Mouse (Mus musculus) liver, embryonic 11.5 days (tissue): ENCODE measurements around the gene Gm732. TPM values are rescaled to one million over a fixed set of nuclear protein-coding genes. Genes with fewer than 3 reads are reported as not detected.

ENCODE experiments used
- ATAC-seq: fragments of 200-750 bp; cut with Nextera tagmentation; replicated peaks from 2 replicates; pipeline ENCODE4 v1.8.0; 2017; ENCODE audit warnings: moderate number of reproducible peaks, mild to moderate bottlenecking, moderate TSS enrichment, moderate library complexity; ENCODE audit not compliant: low FRiP score
- DNase-seq: peaks from one replicate; pipeline ENCODE4 v3.0.0-alpha.2; 2017; ENCODE audit warnings: low spot score
- H3K27ac ChIP-seq: fragments of 300-500 bp; sonication (generic); 2 replicates; pipeline ENCODE4 v1.5.1; 2014; ENCODE audit warnings: mild to moderate bottlenecking, low read depth, low read length, control low read depth
- H3K27me3 ChIP-seq: fragments of 300-500 bp; sonication (generic); replicated peaks from 2 replicates; pipeline ENCODE4 v1.6.1; 2014; ENCODE audit warnings: low read length, mixed read lengths; ENCODE audit not compliant: control insufficient read depth, insufficient read depth
- H3K36me3 ChIP-seq: fragments of 300-500 bp; sonication (generic); 2 replicates; pipeline ENCODE4 v1.6.1; 2014; ENCODE audit warnings: mild to moderate bottlenecking, low read length, moderate library complexity, mixed read lengths; ENCODE audit not compliant: control insufficient read depth, insufficient read depth
- H3K4me1 ChIP-seq: fragments of 300-500 bp; sonication (generic); replicated peaks from 2 replicates; pipeline ENCODE4 v1.6.1; 2014; ENCODE audit warnings: low read length, mixed read lengths; ENCODE audit not compliant: control insufficient read depth, insufficient read depth
- H3K4me2 ChIP-seq: fragments of 300-500 bp; sonication (generic); 2 replicates; pipeline ENCODE4 v1.6.1; 2014; ENCODE audit warnings: mild to moderate bottlenecking, control low read depth, moderate library complexity
- H3K4me3 ChIP-seq: fragments of 300-500 bp; sonication (generic); 2 replicates; pipeline ENCODE4 v1.5.1; 2014; ENCODE audit warnings: low read depth, low read length, control low read depth
- H3K9ac ChIP-seq: fragments of 300-500 bp; sonication (generic); 2 replicates; pipeline ENCODE4 v1.6.1; 2014; ENCODE audit warnings: low read depth, low read length, control low read depth
- H3K9me3 ChIP-seq: fragments of 300-500 bp; sonication (generic); 2 replicates; pipeline ENCODE4 v1.6.1; 2016; ENCODE audit warnings: low read length, inconsistent platforms, mixed read lengths; ENCODE audit not compliant: control insufficient read depth
- WGBS: fragments of 180-500 bp; shearing (Covaris S2); extraction: QIAGEN DNeasy Blood & Tissue Kit; methylation state at CpG from one replicate; pipeline ENCODE4 v1.1.7; 2014; 5-methylcytosine and 5-hydroxymethylcytosine counted together
- polyA plus RNA-seq: library from polyadenylated mRNA; unstranded; fragments of >200 nt; fragmentation: Nextera tagmentation; extraction: Ambion mirVana; gene quantifications from 2 replicates; pipeline ENCODE4 v1.2.1, GENCODE M21; 2014

Gene Gm732
- polyA plus RNA-seq, result not detected in 2 replicates

DNA sequence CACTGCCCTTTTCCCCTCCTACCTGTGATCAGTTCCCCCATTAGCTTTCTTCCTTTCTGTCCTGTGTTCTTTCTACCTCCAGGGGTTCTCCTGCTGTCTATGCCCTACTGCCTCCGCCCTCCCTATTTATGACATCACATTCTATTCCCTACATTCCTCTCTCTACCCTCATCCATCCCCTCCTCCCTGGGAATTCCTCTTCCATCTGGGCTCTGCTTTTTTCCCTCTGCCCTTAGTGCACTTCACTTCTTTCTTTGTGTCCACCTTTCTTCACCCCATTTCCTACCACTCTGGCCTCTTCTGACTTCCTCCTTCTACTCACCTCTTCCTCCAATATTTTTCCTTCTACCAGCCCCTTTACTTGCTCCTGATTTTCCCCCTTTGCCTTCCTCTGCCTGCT, at the start of gene Gm732:
Gene Gm732, minus strand, starts transcription at position 101 of the 400 bp plus-strand sequence.
- Histone ChIP-seq H3K27me3 (no peaks in the 10 kb centered on the region), H3K36me3 (no peaks in the 10 kb centered on the region), H3K4me3 (no peak within 1 kb of the TSS), H3K9ac (no peak within 1 kb of the TSS), H3K27ac (no peak within 1 kb of the TSS), H3K9me3 (no peaks in the 10 kb centered on the region), H3K4me1 (no peaks in the 10 kb centered on the region), H3K4me2 (no peak within 1 kb of the TSS)
- 71% methylated on average over 1 of the region's 1 CpGs for WGBS
- ATAC-seq (no peak), DNase-seq (no peak)

Other genes starting within 250 kb of the Gm732 start
- 0.08 and 0.30 TPM in 2 replicates for gene Tent5d, start 155.9 kb downstream of the Gm732 start, polyA plus RNA-seq
- 14.7 and 17.7 TPM in 2 replicates for gene 2610002M06Rik, start 132.1 kb downstream of the Gm732 start, polyA plus RNA-seq